Mouse (Mus musculus) hindbrain, embryonic 14.5 days (tissue): ENCODE data around the gene Fat3. TPM values are rescaled to one million over a fixed set of nuclear protein-coding genes. Genes with fewer than 3 reads are reported as not detected.

ENCODE experiments used
- ATAC-seq: fragments of 200-750 bp; cut with Nextera tagmentation; 2 replicates; pipeline ENCODE4 v1.8.0; 2017; ENCODE audit warnings: moderate number of reproducible peaks, mild to moderate bottlenecking, moderate TSS enrichment, moderate library complexity; ENCODE audit not compliant: low FRiP score
- DNase-seq: peaks from one replicate; pipeline ENCODE4 v3.0.0-alpha.2; 2015; ENCODE audit warnings: low spot score
- H3K27ac ChIP-seq: fragments of 300-500 bp; sonication (generic); 2 replicates; pipeline ENCODE4 v1.5.1; 2014; ENCODE audit warnings: mild to moderate bottlenecking, moderate library complexity
- H3K27me3 ChIP-seq: fragments of 300-500 bp; sonication (generic); 2 replicates; pipeline ENCODE4 v1.6.1; 2014; ENCODE audit warnings: mild to moderate bottlenecking, low read length, mixed read lengths; ENCODE audit not compliant: control insufficient read depth, insufficient read depth
- H3K36me3 ChIP-seq: fragments of 300-500 bp; sonication (generic); replicated peaks from 2 replicates; pipeline ENCODE4 v1.6.1; 2014; ENCODE audit not compliant: control insufficient read depth, insufficient read depth
- H3K4me1 ChIP-seq: fragments of 300-500 bp; sonication (generic); replicated peaks from 2 replicates; pipeline ENCODE4 v1.6.1; 2014; ENCODE audit warnings: antibody characterized with exemption, low read length, mixed read lengths; ENCODE audit not compliant: control insufficient read depth, insufficient read depth
- H3K4me2 ChIP-seq: fragments of 300-500 bp; sonication (generic); replicated peaks from 2 replicates; pipeline ENCODE4 v1.6.1; 2014; ENCODE audit warnings: mild to moderate bottlenecking, moderate library complexity
- H3K4me3 ChIP-seq: fragments of 300-500 bp; sonication (generic); replicated peaks from 2 replicates; pipeline ENCODE4 v1.5.1; 2014; ENCODE audit warnings: mild to moderate bottlenecking, low read length
- H3K9ac ChIP-seq: fragments of 300-500 bp; sonication (generic); 2 replicates; pipeline ENCODE4 v1.6.1; 2014
- H3K9me3 ChIP-seq: fragments of 300-500 bp; sonication (generic); 2 replicates; pipeline ENCODE4 v1.6.1; 2016; ENCODE audit warnings: low read length; ENCODE audit not compliant: control insufficient read depth
- WGBS: fragments of 180-500 bp; shearing (Covaris S2); extraction: QIAGEN DNeasy Blood & Tissue Kit; methylation state at CpG from one replicate; pipeline ENCODE4 v1.1.7; 2014; 5-methylcytosine and 5-hydroxymethylcytosine counted together
- polyA plus RNA-seq: library from polyadenylated mRNA; unstranded; fragments of >200 nt; fragmentation: Nextera tagmentation; extraction: Ambion mirVana; gene quantifications from 2 replicates; pipeline ENCODE4 v1.2.1, GENCODE M21; 2014

The Fat3 gene
- polyA plus RNA-seq, 1 experiment from 2014 or later, result 18.7 TPM

DNA sequence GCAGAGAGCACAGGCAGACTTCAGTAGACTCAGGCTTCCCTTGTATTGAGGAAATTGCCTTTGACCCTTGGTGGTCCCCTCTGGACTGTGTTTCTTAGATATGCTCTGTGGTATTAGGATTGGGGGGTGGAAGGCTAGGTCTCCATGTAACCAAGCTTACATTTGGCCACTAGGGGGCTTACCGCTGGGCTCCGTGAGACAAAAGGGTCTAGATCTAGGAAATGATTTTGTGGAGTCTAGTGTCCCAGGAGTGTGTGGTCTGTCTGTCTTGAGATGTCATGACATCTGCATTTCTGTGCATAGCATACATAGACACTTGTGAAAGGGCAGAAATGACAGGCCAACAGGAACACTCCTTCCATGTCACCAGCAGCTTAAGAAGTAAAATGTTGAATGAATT is 561.5 kb downstream of the Fat3 start:
- ATAC-seq (no peak), DNase-seq (no peak)
- Histone ChIP-seq H3K4me2 (no peak overlapping the region), H3K9ac (no peak overlapping the region), H3K4me1 (no peaks in the 10 kb centered on the region), H3K36me3 (peaks cover 8% of the 10 kb centered on the region; the same call in 1 of the 2 replicates), H3K27ac (no peak overlapping the region), H3K27me3 (no peaks in the 10 kb centered on the region), H3K9me3 (no peaks in the 10 kb centered on the region), H3K4me3 (no peak overlapping the region)
- 38% methylated on average over 2 of the region's 2 CpGs for WGBS

DNA sequence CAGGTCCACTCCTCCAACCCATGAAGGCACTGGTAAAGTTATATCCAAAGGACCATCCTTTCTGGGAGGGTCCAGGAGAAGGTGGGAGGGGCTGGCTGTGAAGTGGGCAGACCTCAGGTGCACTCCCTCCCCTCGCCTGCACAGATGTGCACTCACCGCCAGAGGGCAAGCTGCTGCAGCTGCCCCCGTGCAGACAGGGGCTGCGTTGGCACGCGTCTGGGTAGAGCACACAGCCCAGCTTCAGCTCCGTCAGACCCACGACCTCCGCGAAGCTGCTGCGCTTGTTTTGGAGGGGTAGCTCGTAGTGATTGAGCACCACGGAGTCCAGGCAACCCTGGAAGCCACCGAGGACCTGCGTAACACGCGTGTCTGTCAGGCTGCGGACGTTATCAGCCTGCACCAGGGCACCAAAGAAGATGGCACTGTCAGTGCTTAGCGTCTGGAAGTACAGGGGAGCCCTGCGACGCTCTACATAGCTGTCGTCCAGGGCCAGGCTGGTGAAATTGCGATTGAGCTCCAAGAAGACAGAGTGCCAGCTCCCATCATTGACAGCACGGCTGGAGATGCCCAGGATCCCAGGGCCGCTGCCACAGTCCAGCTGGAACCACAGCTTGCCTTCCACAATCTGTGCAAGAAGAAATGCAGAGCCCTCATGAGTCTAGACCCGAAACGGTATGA is 563.1 kb downstream of the Fat3 start:
- Histone ChIP-seq H3K9me3 (no peaks in the 10 kb centered on the region), H3K9ac (no peak overlapping the region), H3K4me2 (no peak overlapping the region), H3K27me3 (no peaks in the 10 kb centered on the region), H3K4me1 (no peaks in the 10 kb centered on the region), H3K36me3 (0 out of 2 replicates have a peak, but pooled peaks cover 5% of the 10 kb centered on the region), H3K4me3 (no peak overlapping the region), H3K27ac (no peak overlapping the region)
- DNase-seq (no peak), ATAC-seq (no peak; the same call in 1 of the 2 replicates)
- WGBS, result 73% methylated on average over 28 of the region's 28 CpGs

DNA sequence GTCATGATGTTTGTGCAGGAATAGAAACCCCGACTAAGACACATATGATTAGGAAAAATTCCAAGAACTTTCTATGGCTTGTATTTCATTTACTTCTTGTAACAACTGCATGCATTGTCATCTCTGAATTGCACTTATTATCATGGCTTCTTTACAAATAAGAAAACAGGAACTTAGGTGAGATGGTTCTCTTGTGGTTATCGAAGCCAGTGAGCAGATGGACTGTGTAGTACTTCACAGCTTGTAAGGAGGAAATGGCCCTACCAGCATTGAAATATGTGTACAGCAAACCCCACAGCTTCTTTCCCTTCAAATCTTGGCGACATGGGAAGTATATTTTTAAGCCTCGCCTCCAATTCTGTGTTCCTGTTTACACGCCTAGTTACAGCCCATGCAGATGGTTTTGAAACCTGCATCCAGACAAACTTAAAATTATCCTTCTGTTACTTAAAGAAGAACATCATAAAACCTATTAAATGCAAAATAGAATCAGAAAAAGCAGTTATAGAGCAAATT is 570.1 kb downstream of the Fat3 start:
- Histone ChIP-seq H3K27ac (no peak overlapping the region), H3K4me1 (no peaks in the 10 kb centered on the region), H3K36me3 (no peaks in the 10 kb centered on the region), H3K9ac (no peak overlapping the region), H3K4me2 (no peak overlapping the region), H3K4me3 (no peak overlapping the region), H3K27me3 (no peaks in the 10 kb centered on the region), H3K9me3 (no peaks in the 10 kb centered on the region)
- no peak for DNase-seq
- ATAC-seq, result no peak
- 92% methylated on average over 5 of the region's 5 CpGs for WGBS

DNA sequence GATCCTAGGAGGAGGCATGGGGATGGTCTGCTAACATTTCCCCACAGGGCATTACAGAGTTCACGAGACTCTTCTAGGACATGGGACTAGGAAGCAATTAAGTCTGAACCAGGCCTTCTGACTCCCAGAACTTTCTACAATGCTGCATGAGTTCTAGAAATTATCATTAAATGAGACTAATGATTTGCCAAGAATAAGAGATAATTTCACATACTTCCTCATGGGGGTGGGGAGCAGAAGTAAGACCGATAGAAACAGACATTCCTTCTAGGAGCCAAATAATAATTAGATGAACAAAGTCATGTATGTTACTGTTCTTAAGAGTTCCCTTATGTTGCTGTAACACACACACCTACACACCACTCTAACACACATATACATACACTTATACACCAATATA is 572.8 kb downstream of the Fat3 start:
- 91% methylated on average over 2 of the region's 2 CpGs for WGBS
- DNase-seq (no peak), ATAC-seq (no peak)
- H3K4me2 ChIP-seq, result no peak overlapping the region
- no peaks in the 10 kb centered on the region for H3K36me3 ChIP-seq
- no peak overlapping the region for H3K27ac ChIP-seq
- H3K9me3 ChIP-seq, result no peaks in the 10 kb centered on the region
- H3K4me1 ChIP-seq, result no peaks in the 10 kb centered on the region
- H3K27me3 ChIP-seq, result no peaks in the 10 kb centered on the region
- no peak overlapping the region for H3K9ac ChIP-seq
- H3K4me3 ChIP-seq, result no peak overlapping the region

DNA sequence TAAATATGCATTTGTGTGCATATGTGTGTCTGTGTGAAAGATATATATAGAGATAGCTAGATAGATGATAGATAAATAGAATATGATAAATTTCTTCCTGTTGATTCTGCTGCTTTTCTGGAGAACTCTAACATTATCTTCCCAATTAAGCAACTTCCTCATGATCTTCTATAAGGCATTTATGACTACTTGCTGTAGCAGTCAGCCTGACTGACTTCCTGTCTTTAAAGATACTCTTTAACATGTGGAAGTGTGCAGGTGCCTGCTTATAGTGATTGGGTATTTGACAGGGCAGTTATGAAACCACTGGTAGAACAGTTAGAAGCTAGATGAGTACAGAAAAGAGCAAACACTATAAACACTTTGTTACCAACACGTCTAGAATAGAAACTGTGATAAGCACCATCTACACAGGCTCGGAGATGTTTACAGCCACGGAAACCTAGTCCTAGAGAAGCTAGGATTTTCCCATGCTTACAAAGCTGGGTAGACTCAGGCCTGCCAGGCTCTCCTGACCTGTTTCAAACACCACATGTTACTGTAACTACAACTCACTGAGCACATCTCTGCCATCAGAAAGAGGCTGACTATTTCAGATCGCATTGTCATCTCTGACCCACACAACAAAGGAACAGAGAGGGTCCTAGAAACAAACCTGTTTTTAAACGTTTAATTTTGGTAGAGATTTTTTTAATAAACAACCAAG is 573.6 kb downstream of the Fat3 start:
- Histone ChIP-seq H3K4me1 (no peaks in the 10 kb centered on the region), H3K4me3 (no peak overlapping the region), H3K9me3 (no peaks in the 10 kb centered on the region), H3K27me3 (no peaks in the 10 kb centered on the region), H3K4me2 (no peak overlapping the region), H3K27ac (no peak overlapping the region), H3K36me3 (no peaks in the 10 kb centered on the region), H3K9ac (no peak overlapping the region)
- ATAC-seq (no peak), DNase-seq (no peak)
- 89% methylated on average over 5 of the region's 5 CpGs for whole genome bisulfite sequencing

DNA sequence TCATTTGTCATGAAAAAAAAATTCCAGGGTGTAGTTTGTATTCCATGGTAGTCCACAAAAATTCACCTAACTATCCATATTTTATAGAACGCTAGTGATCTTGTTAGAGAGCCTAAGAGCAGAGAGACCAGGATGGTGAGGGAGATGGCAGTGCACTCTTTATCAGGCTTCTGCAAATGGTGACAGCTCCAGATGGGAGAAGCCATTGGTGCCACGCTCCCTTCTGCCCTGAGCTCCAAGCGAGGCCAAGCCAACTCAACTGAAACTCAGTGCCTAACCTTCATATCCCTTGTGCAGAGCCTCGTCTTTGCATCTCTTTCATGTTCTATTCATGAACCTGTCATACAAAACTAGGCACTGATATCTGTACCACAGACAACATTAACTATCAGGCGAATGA is 575.8 kb downstream of the Fat3 start:
- Histone ChIP-seq H3K9ac (no peak overlapping the region), H3K36me3 (peaks cover 6% of the 10 kb centered on the region; the same call in 1 of the 2 replicates), H3K9me3 (no peaks in the 10 kb centered on the region), H3K4me3 (no peak overlapping the region), H3K27ac (no peak overlapping the region), H3K4me1 (no peaks in the 10 kb centered on the region), H3K27me3 (no peaks in the 10 kb centered on the region), H3K4me2 (no peak overlapping the region)
- 86% methylated on average over 5 of the region's 5 CpGs for WGBS
- ATAC-seq (no peak), DNase-seq (no peak)

DNA sequence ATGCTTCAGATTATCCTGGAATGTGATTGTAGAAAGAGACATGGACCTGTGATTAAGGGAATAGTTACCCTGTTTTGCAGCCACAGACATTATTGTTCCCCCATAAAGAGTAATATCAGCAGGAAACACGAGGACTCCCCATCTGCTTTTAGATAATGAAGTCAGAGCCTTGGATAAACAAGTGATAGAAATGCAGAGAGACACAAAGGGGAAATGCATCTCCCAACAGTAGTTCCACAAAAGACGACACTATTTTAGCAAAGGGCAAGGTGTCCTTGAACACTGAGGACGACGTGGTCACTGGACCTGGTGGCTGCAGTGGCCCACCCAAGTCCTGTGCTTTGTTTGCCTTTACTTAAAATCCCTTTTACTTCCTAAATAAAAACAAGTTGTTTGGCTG is 580.8 kb downstream of the Fat3 start:
- no peak overlapping the region for H3K27ac ChIP-seq
- DNase-seq, result no peak
- H3K9ac ChIP-seq, result no peak overlapping the region
- 79% methylated on average over 4 of the region's 4 CpGs for WGBS
- no peak overlapping the region for H3K4me2 ChIP-seq
- no peaks in the 10 kb centered on the region for H3K4me1 ChIP-seq
- no peak for ATAC-seq
- H3K36me3 ChIP-seq, result peaks cover 24% of the 10 kb centered on the region
- no peak overlapping the region for H3K4me3 ChIP-seq
- no peaks in the 10 kb centered on the region for H3K9me3 ChIP-seq
- H3K27me3 ChIP-seq, result no peaks in the 10 kb centered on the region

DNA sequence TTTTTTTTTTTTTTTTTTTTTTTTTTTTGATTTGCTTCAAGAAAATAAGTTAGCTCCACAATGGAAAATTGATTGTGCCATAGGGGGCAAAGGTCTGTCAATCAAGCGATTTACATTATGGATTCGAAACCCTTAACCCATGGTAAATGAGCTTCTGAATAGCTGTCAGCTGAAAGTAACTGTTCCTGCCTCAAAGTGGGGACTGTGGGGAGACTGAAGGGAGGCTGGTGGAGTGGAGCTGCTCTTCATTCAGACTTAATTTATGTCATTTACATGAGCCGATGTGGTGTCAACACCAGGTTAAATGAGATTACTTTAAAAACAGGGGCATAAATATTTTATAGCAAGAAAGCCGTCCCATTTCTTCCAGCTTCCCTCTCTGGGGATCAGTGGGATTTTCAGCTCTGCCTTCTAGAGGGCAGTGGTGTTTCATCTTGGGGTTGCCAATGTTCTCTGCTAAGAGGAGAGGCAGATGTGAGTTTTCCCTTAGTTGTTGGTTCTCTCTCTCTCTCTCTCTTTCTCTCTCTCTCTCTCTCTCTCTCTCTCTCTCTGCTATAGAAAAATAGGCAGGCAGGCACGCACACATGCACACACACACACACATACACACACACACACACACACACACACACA is 581.6 kb downstream of the Fat3 start:
- ATAC-seq (no peak), DNase-seq (peak; percentile 67)
- Histone ChIP-seq H3K4me1 (no peaks in the 10 kb centered on the region), H3K9ac (no peak overlapping the region), H3K36me3 (peaks cover 24% of the 10 kb centered on the region), H3K4me3 (no peak overlapping the region), H3K9me3 (no peaks in the 10 kb centered on the region), H3K27ac (no peak overlapping the region), H3K27me3 (no peaks in the 10 kb centered on the region), H3K4me2 (no peak overlapping the region)
- 40% methylated on average over 5 of the region's 5 CpGs for WGBS

DNA sequence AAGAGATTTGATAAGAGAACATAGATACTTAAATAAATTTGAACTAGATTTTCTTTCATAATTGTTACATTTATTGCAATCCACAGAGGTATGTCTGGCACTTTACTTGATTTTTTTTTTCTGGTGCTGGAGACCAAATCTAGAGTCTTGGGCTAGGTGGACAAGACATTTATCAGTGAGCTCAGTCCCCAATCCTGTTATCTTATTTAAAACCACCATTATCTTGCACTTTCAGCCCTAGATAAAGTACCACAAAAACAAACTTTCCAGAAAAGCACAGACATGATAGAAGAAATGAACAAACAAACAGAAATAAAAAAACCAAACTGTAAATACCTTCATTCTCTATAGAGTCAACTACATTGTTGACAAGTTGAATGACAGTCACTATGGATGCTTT is 584.5 kb downstream of the Fat3 start:
- Histone ChIP-seq H3K4me1 (no peaks in the 10 kb centered on the region), H3K27ac (no peak overlapping the region), H3K9me3 (no peaks in the 10 kb centered on the region), H3K4me2 (no peak overlapping the region), H3K9ac (no peak overlapping the region), H3K4me3 (no peak overlapping the region), H3K27me3 (no peaks in the 10 kb centered on the region), H3K36me3 (peaks cover 18% of the 10 kb centered on the region)
- no peak for DNase-seq
- no peak for ATAC-seq
